Mouse (Mus musculus) hindbrain, embryonic 12.5 days (tissue): ENCODE results near the gene Rnf217. TPM values are rescaled to one million over a fixed set of nuclear protein-coding genes. Genes with fewer than 3 reads are reported as not detected.
A peak's percentile ranks its signal among the peaks of the same experiment; 100 is the strongest.

Source experiments
- ATAC-seq: fragments of 200-750 bp; cut with Nextera tagmentation; 2 replicates; pipeline ENCODE4 v1.8.0; 2017; ENCODE audit warnings: moderate TSS enrichment; ENCODE audit not compliant: low FRiP score
- H3K27ac ChIP-seq: fragments of 300-500 bp; sonication (generic); 2 replicates; pipeline ENCODE4 v1.5.1; 2016; ENCODE audit warnings: mild to moderate bottlenecking
- H3K27me3 ChIP-seq: fragments of 300-500 bp; sonication (generic); 2 replicates; pipeline ENCODE4 v1.6.1; 2016; ENCODE audit warnings: mild to moderate bottlenecking
- H3K36me3 ChIP-seq: fragments of 300-500 bp; sonication (generic); 2 replicates; pipeline ENCODE4 v1.6.1; 2016; ENCODE audit warnings: mild to moderate bottlenecking
- H3K4me1 ChIP-seq: fragments of 300-500 bp; sonication (generic); 2 replicates; pipeline ENCODE4 v1.6.1; 2016
- H3K4me2 ChIP-seq: fragments of 300-500 bp; sonication (generic); replicated peaks from 2 replicates; pipeline ENCODE4 v1.6.1; 2016; ENCODE audit warnings: mild to moderate bottlenecking
- H3K4me3 ChIP-seq: fragments of 300-500 bp; sonication (generic); 2 replicates; pipeline ENCODE4 v1.5.1; 2016; ENCODE audit warnings: mild to moderate bottlenecking
- H3K9ac ChIP-seq: fragments of 300-500 bp; sonication (generic); 2 replicates; pipeline ENCODE4 v1.6.1; 2016; ENCODE audit warnings: mild to moderate bottlenecking, moderate library complexity
- H3K9me3 ChIP-seq: fragments of 300-500 bp; sonication (generic); replicated peaks from 2 replicates; pipeline ENCODE4 v1.6.1; 2016; ENCODE audit warnings: mild to moderate bottlenecking
- WGBS: fragments of 180-500 bp; shearing (Covaris S2); methylation state at CpG from one replicate; pipeline ENCODE4 v1.1.7; 2016; 5-methylcytosine and 5-hydroxymethylcytosine counted together
- polyA plus RNA-seq: library from polyadenylated mRNA; unstranded; fragments of >200 nt; fragmentation: Nextera tagmentation; extraction: Ambion mirVana; gene quantifications from 2 replicates; pipeline ENCODE4 v1.2.1, GENCODE M21; 2016

Rnf217 gene
- polyA plus RNA-seq, 1 experiment from 2014 or later = 2.4 TPM

- no peaks in the 10 kb centered on the region for H3K36me3 ChIP-seq
- 86% methylated on average over 2 of the region's 2 CpGs for WGBS
- no peak overlapping the region for H3K4me3 ChIP-seq
- no peak overlapping the region for H3K9ac ChIP-seq
- no peak overlapping the region for H3K27ac ChIP-seq
- H3K4me2 ChIP-seq = no peak overlapping the region
- no peaks in the 10 kb centered on the region for H3K27me3 ChIP-seq
- no peaks in the 10 kb centered on the region for H3K9me3 ChIP-seq
- no peak for ATAC-seq
- H3K4me1 ChIP-seq = no peaks in the 10 kb centered on the region
Observed at GRCm38 (mm10) chr10:31463044-31463443, 145.9 kb downstream of the Rnf217 start.

GRCm38 (mm10) chr10:31456806-31457205 is 152.2 kb downstream of the Rnf217 start:
- H3K9ac ChIP-seq = no peak overlapping the region
- H3K4me2 ChIP-seq = no peak overlapping the region
- no peaks in the 10 kb centered on the region for H3K9me3 ChIP-seq
- H3K4me3 ChIP-seq = no peak overlapping the region
- no peak for ATAC-seq
- 40% methylated on average over 1 of the region's 1 CpGs for WGBS
- H3K27ac ChIP-seq = no peak overlapping the region
- H3K36me3 ChIP-seq = no peaks in the 10 kb centered on the region
- no peaks in the 10 kb centered on the region for H3K4me1 ChIP-seq
- no peaks in the 10 kb centered on the region for H3K27me3 ChIP-seq

- peaks cover 3% of the 10 kb centered on the region; the same call in 1 of the 2 replicates for H3K27me3 ChIP-seq
- no peak overlapping the region for H3K4me3 ChIP-seq
- H3K27ac ChIP-seq = no peak overlapping the region
- no peak overlapping the region for H3K9ac ChIP-seq
- H3K36me3 ChIP-seq = no peaks in the 10 kb centered on the region
- no peak for ATAC-seq
- 0 out of 2 replicates have a peak, but pooled peaks cover 3% of the 10 kb centered on the region for H3K4me1 ChIP-seq
- H3K4me2 ChIP-seq = no peak overlapping the region
- no peaks in the 10 kb centered on the region for H3K9me3 ChIP-seq
- WGBS = 66% methylated on average over 1 of the region's 1 CpGs
Observed at GRCm38 (mm10) chr10:31447083-31447482, 161.9 kb downstream of the Rnf217 start.

GRCm38 (mm10) chr10:31445291-31446124 is 163.5 kb downstream of the Rnf217 start, which contains the start of gene Tpd52l1:
Gene Tpd52l1 (minus strand): TSS chr10:31445958.
- Histone ChIP-seq H3K4me2 (peak within 1 kb of the TSS; percentile 77), H3K9me3 (no peaks in the 10 kb centered on the region), H3K27ac (no peak within 1 kb of the TSS), H3K36me3 (no peaks in the 10 kb centered on the region), H3K27me3 (peaks cover 3% of the 10 kb centered on the region; the same call in 1 of the 2 replicates), H3K4me3 (peak within 1 kb of the TSS; percentile 68), H3K9ac (peak within 1 kb of the TSS; percentile 60), H3K4me1 (0 out of 2 replicates have a peak, but pooled peaks cover 3% of the 10 kb centered on the region)
- WGBS = 1% methylated on average over 53 of the region's 59 CpGs
- peak; percentile 100 for ATAC-seq

GRCm38 (mm10) chr10:31444206-31444605 is 164.8 kb downstream of the Rnf217 start:
- H3K27me3 ChIP-seq = peaks cover 3% of the 10 kb centered on the region; the same call in 1 of the 2 replicates
- H3K27ac ChIP-seq = no peak overlapping the region
- H3K4me2 ChIP-seq = no peak overlapping the region
- H3K36me3 ChIP-seq = no peaks in the 10 kb centered on the region
- H3K9ac ChIP-seq = no peak overlapping the region
- no peak for ATAC-seq
- H3K4me3 ChIP-seq = no peak overlapping the region
- WGBS = 69% methylated on average over 7 of the region's 7 CpGs
- no peaks in the 10 kb centered on the region for H3K9me3 ChIP-seq
- H3K4me1 ChIP-seq = 0 out of 2 replicates have a peak, but pooled peaks cover 3% of the 10 kb centered on the region

Other genes with a start within 250 kb of the Rnf217 start
- 40.4 and 43.3 TPM in 2 replicates for gene Tpd52l1, start 163.2 kb downstream of the Rnf217 start, polyA plus RNA-seq